Mouse (Mus musculus): ENCODE results near the gene Smarcd2.
"Not testable (repeated sequence)": the region's sequence is repeated elsewhere in the genome, so short reads cannot be mapped to it uniquely, and the experiment has no call there.

The Smarcd2 gene

DNA sequence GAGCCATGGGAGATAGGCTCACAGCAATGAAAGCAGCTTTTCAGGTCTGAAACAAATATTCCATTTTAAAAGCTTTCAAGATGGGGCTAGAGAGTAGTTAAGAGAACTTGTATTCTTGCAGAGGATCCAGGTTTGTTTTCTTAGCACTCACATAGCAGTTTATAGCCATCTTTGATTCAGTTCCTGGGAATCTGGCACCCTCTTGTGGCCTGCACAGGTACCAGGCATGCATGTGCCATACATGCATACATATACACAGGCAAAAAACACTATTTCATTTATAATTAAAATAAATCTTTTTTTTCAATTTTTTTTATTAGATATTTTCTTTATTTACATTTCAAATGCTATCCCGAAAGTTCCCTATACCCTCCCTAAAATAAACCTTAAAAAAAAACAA, 25.9 kb downstream of the Smarcd2 start:
- no peak for DNase-seq (ENCODE audit: low read depth, low spot score)

DNA sequence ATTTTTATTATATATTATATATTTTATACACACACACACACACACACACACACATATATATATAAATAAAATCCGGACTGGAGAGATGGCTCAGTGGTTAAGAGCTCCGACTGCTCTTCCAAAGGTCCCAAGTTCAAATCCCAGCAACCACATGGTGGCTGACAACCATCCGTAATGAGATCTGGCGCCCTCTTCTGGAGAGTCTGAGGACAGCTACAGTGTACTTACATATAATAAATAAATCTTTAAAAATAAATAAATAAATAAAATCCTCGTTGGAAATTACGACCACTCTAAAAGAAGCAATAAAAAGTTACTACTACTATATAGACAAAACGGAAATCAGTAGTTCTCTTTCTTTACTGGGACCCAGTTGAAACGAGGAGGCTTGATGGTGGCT, 38.8 kb downstream of the Smarcd2 start:
- DNase-seq (ENCODE audit: low read depth, low spot score), result not testable (repeated sequence)

GRCm38 (mm10) chr11:106220603-106221002, 52.2 kb downstream of the Smarcd2 start:
- DNase-seq (ENCODE audit: low read depth, low spot score), result no peak

GRCm38 (mm10) chr11:106216730-106217490, 55.9 kb downstream of the Smarcd2 start, which contains the start of gene Ddx42:
Ddx42 (plus strand) TSS chr11:106216926.
- DNase-seq (ENCODE audit: low read depth, low spot score), result peak; percentile 97

GRCm38 (mm10) chr11:106215927-106216729, 56.6 kb downstream of the Smarcd2 start, which contains the start of gene Ccdc47:
Ccdc47 (minus strand) TSS chr11:106216344.
- DNase-seq (ENCODE audit: low read depth, low spot score), result peak; percentile 99

DNA sequence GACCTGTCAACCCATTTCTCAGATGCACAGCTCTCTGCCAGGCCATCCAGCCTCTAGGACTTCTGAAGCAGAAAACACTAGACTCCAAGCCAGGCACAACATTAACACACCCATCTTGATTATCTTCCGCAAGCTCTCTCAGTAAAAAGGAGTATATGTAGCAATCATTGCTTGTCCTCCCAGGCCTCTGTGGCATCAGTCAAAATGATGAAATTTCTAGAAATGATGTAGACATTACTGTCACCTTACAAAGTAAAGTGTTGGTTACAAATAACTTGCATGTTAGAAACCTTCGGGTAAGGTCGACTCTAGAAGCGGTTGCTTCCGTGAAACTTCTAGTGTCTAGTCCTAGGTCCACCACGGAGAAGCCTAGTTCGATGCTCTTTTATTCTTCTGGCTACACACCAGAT, 57.3 kb downstream of the Smarcd2 start:
- DNase-seq (ENCODE audit: low read depth, low spot score), result no peak

- no peak for DNase-seq (ENCODE audit: low read depth, low spot score)
These were observed 57.9 kb downstream of the Smarcd2 start for GRCm38 (mm10) chr11:106214856-106215255.

Data from brain, embryonic 18.5 days (tissue).